Mouse (Mus musculus) erythroblast, embryonic 14.5 days (primary cell): ENCODE measurements around the gene 1700025C18Rik.

Source experiments
- GATA1 ChIP-seq: IDR thresholded peaks from 2 replicates; pipeline ENCODE4 v1.6.1; 2012; ENCODE audit warnings: low read length, inconsistent platforms, mixed read lengths
- TAL1 ChIP-seq: IDR thresholded peaks from 3 replicates; pipeline ENCODE4 v1.6.1; 2012; ENCODE audit warnings: low read length, inconsistent platforms, mixed read lengths

GRCm38 (mm10) chr2:165074081-165074884 is 16.3 kb downstream of the 1700025C18Rik start:
- TF ChIP-seq GATA1 (no peak), TAL1 (no peak)
